14 mouse cellular contexts compared by ENCODE assay signal in genomic region chr13:57848931-57849330, GRCm38 (mm10).
DNase-seq lines count a peak whose midpoint lies in the region.
"Had no signal": no experiment of that assay in that cellular context is flagged by ENCODE, and none has a peak within 500 bp of the region (broad histone marks: within the 10 kb centered on the region; RNA-seq: fewer than 3 reads in every experiment).

No protein-coding gene starts in this region.

- DNase-seq in cerebellum, adult 18-20 months: peak; percentile 32 to 57
- DNase-seq in cerebellum, adult 8-10 months: no peak
- peak; percentile 48 for DNase-seq in cerebellum, adult 9-11 months
- no peak for DNase-seq in cerebellum, postnatal 4 days (ENCODE audit: low spot score in 2 of 2)
- peak; percentile 66 for DNase-seq in brain, adult 2 months (ENCODE audit: low read depth, low spot score)
- DNase-seq in lung, postnatal 10 days: no peak
- DNase-seq: adrenal gland, postnatal 10 days; adrenal gland, postnatal 36 days; B cell, adult 2 months; embryo, embryonic 11 days; gastrocnemius, postnatal 25 days; heart, adult 2 months; heart, postnatal 14 days; kidney, adult 2 months had no signal

Comparison
In these comparisons a context has a peak if more than half of its experiments do, and no peak if none do; other contexts are left out.
1. DNase-seq: peak in cerebellum, adult 18-20 months (2 of 2), cerebellum, adult 9-11 months (single experiment) and brain, adult 2 months (single experiment); none in cerebellum, adult 8-10 months (single experiment), cerebellum, postnatal 4 days (0 of 2) and lung, postnatal 10 days (single experiment).